Mouse (Mus musculus) right cerebral cortex, postnatal 4 days (tissue): ENCODE results near the gene 9130409I23Rik.
"Not testable (repeated sequence)": the region's sequence is repeated elsewhere in the genome, so short reads cannot be mapped to it uniquely, and the experiment has no call there.

Source experiments
- DNase-seq: peaks from one replicate; pipeline ENCODE4 v3.0.0-alpha.2; 2022

Gene 9130409I23Rik

DNA sequence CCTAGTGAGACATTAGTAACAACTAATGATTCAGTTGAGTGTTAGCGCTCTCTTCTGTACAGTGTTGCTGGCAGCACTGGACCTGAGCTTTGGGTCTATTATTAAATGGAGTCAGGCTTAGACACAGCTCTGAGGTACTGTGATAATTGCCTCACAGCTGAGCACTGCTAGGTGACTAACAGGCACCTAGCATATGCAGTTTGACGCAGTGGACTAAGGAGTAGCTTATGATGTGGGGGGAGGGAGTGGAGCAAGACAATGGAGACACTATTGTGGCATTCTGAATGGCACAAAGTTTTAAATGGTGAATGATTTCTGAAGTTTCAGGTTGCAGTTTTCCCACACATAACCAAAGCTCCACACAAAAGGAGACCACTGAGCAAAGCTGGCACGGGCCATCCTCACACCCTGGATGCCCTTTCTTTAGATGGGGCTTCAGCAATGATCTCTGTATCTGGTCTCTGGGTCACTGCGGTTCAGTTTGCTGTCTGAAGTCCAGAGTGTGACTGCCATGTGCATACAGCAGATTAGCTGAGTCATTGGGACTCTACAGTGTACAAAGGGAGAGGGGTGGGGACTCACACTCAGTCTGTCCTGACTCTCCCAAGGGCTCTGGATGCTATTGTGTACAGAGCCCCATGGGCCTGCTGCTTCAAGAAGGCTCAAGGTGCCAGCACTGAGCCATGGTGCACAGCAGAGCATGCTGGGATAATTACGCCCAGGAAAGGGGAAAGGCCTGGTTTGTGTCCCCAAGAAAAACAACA lies 15.8 kb upstream of the 9130409I23Rik start:
- DNase-seq, result not testable (repeated sequence)

DNA sequence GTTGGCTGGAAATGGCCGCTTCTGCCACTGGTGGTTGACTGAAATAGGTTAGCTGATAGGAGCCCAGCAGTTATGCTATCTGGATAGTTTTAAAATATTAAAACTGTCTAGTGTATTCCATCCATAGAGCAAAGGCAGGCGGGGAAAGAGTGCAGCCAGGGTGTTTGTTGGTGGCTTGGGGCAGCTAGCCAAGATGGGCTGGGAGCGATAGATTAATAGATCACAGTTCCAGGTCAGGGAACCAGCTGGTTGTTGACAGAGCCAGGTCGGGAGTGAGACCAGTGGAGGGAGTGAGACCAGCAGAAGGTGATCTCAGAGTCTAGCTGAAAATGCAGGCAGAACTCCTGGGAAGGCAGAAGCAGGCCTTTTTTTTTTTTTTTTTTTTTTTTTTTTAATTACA lies 13.4 kb upstream of the 9130409I23Rik start:
- no peak for DNase-seq

DNA sequence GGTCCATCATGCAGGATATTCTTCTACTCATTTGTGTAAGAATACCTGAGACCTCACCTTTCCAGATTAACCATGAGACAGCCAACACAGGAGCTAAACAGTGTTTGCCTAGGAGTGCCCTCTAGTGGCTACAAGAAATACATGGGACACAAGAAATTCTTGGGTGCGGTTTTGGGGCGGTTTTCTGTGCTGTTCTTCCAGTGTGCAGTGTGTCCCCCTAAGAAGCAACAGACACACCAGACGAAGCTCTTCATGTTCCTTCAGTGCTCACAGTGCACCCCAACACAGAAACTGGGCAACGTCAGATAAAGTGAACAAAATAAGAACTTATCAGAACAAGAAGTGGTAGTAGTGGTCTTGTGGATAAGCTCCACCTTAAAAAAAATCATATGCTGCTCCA lies 11.4 kb upstream of the 9130409I23Rik start:
- DNase-seq, result no peak

DNA sequence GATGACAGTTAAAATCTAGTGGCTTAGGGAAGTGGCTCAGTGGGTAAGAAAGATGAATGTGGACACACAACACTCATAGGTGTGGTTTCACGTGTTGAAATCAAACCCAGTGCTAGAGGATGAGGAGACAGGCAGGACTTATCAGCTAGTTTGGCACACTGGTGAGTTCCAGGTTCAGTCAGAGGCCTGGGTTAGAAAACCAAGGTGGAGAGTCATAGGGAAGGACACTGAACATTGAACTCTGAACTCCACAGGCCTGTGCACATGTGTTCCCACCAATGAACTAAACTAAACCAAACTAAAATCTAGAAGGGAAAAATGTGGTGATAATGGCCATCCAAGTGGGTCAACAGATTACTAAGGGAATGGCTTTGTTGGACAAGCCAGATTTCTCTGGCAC lies 3.5 kb upstream of the 9130409I23Rik start:
- no peak for DNase-seq

DNA sequence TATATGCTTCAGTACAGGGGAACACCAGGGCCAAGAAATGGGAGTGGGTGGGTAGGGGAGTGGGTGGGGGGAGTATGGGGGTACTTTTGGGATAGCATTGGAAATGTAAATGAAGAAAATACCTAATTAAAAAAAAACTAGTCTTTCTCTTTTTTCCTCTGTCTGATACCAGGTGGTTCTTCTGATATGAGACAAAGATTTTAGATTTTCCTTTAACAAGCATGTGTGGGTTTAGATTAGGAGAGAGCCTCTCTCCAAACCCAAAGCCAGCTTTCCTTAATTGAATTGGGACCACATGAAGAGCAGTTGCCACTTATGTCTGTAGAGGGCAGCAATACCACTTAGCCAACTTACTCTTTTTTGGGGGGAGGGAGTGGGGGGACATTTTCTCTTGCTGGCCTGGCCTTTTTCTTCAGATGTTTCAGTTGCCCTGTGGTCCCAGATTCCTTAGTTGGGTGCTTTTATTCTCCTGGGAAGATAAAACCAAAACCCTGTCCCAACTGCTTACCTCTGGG lies 1.7 kb upstream of the 9130409I23Rik start:
- DNase-seq, result no peak

DNA sequence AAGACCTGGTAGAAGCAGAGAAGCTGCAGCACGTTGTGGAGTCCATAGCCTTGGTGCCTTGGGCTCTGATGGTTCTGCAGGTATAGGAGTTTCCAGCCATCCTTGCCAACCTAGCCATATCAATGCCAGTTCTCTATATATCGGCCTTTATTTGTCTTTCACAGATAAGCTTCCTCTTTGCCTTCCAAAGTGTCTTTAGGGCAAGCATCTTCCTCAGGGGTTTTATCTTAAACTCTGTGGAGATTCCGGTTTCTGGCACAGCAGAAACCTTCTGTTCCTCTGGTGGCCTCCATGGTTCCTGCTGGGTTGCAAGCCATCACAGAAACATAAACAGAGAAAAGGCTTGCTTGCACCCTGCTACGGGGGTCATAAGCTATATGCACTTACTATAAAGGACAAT lies 1.9 kb downstream of the 9130409I23Rik start:
- DNase-seq, result no peak

DNA sequence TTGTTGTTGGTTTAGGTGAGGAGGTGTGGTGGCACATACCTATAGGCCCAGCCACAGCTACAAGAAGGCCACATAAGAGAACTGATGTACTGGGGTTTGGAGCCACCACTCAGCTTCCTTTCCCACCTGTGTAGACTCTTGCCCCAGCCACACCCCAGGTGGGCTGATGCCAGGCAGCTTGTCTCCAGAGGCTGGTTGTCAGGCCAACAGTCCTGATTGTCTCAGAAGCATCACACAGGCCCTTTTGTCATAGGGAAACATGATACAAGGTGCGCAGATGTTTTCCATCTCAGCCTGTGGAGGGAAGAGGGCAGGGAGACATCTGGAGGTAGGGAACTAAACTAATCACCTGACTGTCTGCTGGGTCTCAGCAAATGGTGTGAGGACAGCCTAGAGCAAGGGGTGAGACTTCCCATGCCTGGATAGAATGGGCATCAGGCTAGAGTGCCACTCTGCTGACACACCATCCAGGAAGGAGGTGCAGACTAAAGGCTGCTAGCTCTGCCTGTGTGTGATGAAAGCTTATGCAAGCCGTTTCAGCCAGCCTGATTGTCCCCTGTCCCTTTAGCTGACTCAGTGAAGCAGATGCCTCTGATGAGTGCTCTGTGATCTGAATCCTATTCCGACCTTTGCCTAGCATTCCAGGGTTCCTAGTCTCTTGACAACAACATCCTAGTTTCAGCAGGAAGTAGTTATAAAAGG lies 10.9 kb downstream of the 9130409I23Rik start:
- DNase-seq, result no peak

DNA sequence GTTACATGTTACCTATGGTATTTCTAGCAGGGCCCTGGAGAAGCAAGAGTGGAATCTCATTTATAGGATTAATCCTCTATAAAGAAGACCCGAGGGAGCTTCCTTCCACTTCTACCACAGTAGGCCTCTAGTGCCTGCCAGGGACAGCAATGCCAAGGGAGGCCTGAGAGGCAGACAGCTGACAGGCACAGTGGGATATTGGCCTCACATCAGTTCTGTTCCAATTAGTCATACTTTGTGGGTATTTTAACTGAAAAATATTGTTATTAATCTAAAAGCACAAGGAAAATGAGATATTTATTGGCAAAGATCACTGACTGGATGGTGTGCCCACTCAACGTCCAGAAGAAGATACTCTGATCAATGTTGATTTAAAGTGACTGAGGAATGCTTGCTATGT lies 13.0 kb downstream of the 9130409I23Rik start:
- DNase-seq, result no peak

DNA sequence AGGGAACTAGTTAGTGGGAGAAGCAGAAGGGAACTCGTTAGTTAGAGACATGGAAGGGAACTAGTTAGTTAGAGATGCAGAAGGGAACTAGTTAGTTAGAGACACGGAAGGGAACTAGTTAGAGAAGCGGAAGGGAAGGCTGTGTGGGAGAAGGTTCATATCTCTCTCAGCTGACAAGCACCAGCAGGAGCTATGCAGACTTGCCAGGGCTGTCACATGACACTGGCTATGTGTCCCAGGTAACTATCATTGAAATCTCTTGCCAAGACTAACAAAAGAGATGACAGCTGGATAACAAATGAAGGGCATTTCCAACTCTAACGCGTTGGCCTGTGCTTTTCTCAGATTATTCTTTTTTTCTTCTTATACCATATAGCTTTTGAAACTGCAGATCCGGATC lies 13.6 kb downstream of the 9130409I23Rik start:
- no peak for DNase-seq

DNA sequence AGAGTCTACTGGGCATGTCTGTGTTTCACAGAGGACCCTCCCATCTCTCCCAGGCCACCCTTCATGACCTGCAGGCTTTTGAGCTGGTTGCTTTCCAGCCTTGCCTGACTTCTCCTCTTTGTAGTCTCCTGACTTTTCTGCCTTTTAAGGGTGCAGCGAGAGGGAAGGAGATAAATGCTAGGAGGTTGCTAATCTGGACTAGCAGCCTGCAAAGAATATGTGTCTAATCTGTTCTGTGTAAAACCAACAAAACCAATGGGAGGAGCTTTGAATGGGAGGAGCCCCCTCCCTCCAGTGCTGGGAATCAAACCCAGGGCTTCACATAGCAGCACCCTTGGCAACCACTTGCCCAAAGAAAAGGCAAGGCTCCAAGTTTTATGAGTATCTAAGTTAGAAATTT lies 17.3 kb downstream of the 9130409I23Rik start:
- DNase-seq, result no peak

DNA sequence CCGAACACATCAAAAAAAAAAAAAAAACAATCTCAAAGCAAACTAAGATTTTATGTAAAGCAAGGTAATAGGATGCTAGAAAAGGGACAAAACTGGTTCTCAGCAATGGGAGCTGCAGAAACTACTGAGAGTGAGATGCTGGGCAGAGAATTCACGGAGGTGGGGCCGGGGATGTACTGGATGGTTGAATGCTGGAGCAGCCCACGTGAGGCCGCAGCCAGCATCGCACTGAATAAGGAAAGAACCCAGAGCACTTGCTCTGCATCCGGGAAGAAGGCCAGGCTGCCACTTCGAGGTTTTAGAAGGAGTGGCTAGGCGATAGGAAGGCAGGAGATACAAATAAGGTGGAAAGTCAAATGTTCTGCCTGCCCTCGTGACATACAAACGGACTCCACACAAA lies 18.6 kb downstream of the 9130409I23Rik start:
- DNase-seq, result no peak

DNA sequence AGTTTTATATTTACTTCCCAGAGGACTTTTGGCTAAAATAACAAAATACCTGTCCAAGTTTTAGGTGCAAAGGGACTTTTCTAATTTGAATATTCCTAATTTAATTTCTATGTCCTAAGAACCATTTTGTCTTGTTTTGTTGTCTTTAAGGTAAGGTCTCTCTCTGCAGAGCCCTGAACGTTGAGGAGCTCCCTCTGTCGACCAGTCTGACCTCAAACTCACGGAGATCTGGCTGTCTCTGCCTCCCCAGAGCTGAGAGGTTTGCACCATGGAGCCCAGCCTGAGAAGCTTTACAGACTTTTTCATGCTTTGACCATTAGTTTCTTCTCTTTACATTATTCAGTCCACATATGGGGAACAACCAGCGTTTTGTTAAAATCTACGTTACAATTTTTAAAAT lies 22.0 kb downstream of the 9130409I23Rik start:
- DNase-seq, result no peak

DNA sequence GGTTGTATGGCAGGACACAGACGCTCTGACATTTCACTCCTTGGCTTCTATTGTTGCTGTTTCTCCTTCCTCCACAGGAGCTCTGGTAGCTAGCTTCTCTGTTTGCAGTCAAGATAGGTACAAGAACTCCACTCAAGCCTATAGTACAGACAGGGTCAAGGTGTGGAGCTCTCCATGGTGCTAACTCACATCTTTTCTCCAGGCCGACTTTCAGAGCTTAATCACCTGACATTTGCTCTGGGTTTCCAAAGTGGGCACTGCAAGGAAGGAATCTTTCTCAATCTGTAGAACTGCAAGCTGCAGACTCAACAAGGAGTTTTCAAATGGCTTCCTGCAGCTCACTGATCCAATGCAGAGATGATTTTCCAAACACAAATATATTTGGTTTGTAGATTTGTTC lies 33.0 kb downstream of the 9130409I23Rik start:
- DNase-seq, result no peak

DNA sequence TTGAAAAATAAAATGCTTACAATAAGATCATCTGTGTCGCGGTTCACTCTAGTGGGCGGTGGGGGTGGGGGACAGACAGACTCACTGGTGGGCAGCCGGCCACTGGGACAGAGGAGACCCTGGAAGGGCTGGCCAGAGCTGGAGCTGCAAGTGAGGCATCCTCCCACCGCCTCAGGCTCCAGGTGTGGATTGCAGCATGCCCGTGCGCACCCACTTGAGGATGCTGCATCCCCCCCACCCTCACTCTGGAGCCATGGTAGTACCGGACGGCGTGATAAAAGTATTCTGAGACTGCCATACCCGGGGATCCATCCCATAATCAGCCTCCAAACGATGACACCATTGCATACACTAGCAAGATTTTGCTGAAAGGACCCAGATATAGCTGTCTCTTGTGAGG lies 39.0 kb downstream of the 9130409I23Rik start:
- no peak for DNase-seq
